Mouse (Mus musculus): ENCODE results near the gene Kif7. TPM values are rescaled to one million over a fixed set of nuclear protein-coding genes. Genes with fewer than 3 reads are reported as not detected.

The Kif7 gene
- total RNA-seq, 2 experiments from 2014 or later = 1.5 TPM

DNA sequence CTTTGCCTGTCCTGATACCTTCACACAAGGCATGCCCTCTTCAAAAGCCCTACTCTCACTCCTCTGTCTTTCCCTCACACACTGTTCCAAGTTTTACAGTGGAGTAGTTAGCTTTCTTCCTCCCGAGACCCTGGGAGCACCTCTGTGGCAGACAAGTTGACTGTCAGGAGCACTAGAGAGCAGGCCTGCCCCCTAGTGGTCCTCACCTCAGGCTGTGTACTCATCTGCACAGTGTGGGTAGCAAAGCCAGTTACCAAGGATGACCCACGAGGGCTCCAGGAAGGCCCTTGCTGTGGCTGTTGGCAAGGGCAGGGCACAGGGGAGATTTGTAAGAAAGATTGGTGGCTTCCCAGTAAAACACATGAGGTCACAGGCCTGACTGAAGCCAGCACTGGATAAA, 11.6 kb upstream of the Kif7 start:
- peak in 1 of 2 experiments; percentile 67 for DNase-seq (ENCODE audit: low spot score in 2 of 2)

DNA sequence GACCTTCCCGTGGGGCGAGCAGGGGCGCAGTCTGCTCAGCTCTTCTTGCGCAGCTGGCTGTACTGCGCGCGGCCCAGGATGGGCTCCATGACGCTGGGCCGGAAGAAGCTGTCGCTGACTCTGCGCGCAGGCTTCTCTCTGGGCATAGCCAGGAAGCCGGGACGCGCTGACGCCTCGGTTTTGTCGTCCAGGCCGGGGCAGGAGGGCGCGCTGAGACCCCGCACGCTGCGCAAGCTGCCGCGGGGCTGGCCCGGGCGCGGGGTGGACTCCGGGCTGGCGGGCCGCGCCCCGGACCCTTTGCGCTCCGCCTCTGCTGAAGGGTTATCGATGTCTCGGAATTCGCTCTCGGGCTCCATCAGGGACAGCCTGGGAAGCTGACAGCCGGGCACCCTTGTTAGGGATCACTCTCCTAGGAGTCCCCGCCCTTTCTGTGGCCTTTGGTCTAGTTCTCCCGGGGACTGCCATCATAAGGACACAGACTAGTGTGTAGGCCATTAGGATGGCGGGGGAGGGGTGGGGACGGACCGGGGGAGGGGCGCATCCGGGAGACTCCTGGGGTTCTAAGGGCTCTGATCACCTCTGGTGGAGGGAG, 6.0 kb upstream of the Kif7 start:
- DNase-seq (ENCODE audit: low spot score in 2 of 2) = peak in 1 of 2 experiments; percentile 33

DNA sequence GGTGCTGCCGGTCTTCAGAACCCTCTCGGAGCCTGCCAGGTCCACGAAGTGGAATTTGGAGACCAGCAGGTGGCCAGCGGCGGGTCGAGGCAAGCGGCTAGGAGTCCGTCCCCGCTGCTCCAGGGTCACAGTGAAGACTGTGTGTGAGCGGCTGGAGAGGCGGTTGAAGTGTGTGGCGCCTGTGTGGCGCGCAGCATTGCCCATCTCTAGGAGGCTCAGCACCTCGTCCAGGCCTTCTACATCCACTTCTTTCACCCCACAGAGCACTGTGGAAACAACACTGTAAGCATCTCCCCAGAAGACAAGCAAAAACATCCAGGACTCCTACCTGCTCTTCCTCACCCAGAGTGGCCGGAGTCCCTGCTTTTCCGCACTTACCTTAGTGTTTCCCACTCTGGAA, 4.7 kb downstream of the Kif7 start:
- no peak for DNase-seq (ENCODE audit: low spot score in 2 of 2)

DNA sequence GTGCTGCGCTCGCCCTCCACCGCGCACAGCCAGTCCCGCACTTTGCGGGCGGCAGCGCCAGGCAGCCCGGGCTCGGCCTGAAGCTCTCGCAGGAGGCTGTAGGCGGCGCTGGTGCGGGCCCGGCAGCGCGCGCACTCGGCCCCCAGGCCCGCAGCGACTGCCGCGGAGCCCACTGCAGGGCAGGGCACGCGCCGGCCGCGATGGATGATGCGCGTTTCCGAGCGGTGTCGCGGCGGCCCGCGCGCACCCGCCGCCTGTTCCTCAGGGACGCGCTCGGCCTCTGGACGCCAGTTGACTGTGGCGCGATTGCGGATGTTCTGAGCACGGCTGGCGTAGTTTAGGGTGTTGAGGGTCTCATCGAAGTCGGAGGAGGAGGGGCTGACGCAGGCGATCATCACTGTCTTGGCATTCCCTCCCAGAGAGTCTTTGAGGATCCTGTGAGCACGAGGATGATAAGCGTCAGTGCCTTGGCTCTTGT, 5.4 kb downstream of the Kif7 start:
- DNase-seq (ENCODE audit: low spot score in 2 of 2) = peak; percentile 37 to 63

DNA sequence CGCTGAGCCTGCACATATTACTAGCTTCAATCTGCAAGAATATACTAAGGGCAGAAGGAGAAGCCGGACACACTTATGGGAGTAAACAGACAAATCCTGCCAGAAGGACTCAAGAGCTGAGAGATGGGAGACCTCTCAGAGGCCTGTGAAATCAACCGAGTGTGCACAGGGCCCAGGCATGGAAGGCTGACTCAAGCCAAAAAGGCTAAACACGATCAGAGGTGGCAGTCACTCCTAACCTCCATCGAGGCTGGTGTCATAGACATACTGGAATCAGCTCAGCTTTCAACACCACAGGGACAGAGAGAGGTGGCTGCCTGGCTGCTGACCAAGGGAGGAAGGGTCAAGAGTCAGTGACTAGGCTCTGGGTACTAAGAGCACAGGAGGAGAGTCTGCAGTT, 10.3 kb downstream of the Kif7 start:
- no peak for DNase-seq (ENCODE audit: low spot score in 2 of 2)

DNA sequence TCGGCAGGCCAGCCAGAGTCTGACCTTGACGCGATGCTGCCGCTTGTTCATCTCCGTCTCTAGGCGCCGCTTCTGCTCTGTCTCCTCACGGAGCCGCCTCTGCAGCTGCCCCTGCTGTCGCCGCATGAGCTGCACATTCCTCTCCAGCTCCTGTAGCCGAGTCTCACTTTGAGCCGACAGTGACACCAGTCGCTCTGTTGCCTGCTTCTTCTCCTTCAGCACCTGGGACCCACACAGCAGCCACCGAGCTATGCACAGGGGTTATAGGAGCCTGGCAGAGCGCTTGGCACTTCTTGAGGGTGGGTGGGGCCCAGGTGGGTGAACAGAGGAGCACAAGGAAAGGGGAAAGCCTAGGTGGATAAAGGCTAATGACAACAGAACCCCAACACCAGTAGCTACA, 12.8 kb downstream of the Kif7 start:
- peak in 1 of 2 experiments; percentile 36 for DNase-seq (ENCODE audit: low spot score in 2 of 2)

DNA sequence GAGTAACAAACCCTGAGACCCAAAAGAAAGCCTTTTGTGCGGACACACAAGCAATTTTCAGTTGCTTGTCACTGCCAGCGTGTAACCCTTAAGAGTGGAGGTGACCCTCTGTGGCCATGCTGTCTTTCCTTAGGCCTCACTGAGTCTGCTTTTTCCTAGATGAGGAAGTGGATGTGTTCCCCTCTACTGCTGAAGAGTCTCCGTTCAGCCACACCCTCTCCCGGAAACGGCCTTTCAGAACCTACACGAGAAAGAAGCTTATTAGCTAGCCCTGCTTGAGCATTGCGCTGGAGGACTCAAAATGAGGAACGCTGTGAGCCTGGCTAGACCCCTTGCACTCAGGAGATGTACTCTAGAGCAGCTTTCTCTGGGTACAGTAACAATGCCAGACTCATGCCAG, 19.0 kb downstream of the Kif7 start:
- no peak for DNase-seq (ENCODE audit: low spot score in 2 of 2)

DNA sequence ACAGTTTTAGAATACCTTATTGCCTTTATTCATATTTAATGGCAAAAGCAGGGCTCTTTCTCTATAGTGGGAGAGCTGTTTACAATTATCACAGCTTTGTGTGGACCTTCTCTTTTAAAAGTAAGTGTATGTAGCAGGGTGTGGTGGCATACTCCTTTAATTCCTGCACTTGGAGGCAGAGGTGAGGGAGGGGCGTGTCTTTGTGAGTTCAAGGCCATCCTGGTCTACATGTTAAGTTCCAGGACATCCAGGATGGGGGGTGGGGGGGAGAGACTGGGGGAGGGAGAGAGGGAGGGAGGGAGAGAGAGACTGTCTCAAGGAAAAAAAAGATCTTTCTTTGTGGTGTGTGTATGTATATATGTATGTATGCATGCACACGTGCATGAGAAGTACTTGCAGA, 35.3 kb downstream of the Kif7 start:
- DNase-seq (ENCODE audit: low spot score in 2 of 2) = no peak

DNA sequence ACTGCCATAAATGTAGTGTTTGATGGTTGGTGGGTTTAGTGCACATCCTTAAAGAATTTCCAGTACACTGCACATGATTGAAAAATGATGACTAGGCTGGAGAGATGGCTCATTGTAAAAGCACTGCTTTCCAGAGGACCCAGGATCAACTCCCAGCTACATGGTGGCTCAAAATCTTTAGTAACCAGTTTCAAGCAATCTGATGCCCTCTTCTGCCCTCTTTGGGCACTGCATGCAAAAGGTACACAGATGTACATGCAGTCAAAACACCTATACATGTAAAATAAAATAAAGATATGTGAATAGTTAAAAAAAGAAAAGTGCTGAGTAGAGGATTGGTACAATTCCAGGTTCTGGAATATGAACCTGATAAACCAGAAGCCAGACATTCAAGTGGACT, 36.3 kb downstream of the Kif7 start:
- no peak for DNase-seq (ENCODE audit: low spot score in 2 of 2)

DNA sequence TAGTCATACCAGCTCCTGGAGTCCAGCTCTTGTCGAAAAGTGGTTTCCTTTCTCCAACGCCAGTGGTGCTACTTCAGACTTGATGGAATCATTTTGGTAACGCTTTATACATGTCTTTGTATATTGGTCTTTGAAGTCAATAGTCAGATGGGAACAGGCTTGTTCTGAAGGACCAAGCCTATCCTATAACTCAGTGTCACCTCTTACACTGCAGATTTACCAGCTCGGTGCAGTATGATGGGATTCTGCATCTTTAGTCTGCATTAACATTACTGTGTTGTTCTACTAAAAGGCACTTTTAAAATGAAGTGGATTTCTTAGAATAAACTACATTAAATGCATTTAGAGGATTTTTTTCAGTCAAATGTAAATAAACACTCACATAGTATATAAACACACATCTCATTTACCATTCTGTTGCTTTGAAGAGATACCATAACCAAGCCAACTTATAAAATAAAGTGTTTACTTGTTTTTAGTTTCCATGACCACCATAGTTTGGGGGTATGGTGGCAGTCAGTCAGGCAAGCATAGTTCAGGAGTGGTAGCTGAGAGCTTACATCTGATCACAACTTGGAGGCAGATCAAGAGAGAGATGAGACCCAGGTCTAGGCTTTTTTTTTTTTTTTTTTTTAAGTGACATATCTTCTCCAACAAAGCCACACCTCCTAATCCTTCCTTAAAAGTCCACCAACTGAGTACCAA, 44.5 kb downstream of the Kif7 start:
- no peak for DNase-seq (ENCODE audit: low spot score in 2 of 2)

DNA sequence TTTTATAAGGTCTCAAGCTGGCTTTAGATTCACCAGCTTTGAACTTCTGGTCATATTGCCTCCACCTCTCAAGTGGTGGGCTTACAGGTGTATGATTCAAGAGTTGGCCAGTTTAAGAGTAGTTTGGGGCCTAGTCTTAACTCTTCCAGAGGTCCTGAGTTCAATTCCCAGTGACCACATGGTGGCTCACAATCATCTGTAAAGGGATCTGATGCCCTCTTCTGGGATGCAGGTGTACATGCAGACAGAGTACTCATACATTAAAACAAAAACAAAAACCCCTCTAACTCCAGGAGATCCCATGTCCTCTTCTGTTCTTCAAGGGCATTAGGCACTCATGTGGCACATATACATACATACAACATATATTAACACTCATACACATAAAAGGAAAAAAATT, 48.8 kb downstream of the Kif7 start:
- DNase-seq (ENCODE audit: low spot score in 2 of 2) = no peak

DNA sequence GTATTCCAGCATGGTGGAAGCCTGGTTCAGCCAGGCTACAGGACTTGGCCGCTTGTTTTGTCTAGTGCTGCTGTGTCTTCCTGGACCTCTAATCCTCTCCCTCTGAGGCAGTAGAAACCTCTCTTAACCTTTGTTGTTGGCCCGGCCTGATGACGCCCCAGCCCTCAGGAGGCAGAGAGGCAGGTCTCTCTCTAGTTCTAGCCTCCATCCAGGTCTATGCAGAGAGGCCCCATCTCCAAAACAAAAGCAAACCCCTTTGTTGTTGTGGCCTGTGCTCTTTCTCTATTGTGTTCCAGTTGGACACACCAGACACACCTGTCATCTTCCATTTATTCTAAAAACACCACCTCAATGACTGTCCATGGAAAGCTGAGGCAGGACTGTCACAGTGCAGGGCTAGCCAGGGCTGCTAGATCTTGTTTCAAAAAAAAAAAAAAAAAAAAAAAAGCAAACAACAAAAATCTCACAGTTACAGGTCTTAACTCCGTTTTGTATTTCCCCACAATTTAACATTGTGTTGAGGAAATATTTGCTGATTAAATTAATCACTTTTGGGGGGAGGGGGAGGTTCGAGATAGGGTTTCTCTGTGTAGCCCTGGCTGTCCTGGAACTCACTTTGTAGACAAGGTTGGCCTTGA, 54.1 kb downstream of the Kif7 start:
- DNase-seq (ENCODE audit: low spot score in 2 of 2) = no peak

DNA sequence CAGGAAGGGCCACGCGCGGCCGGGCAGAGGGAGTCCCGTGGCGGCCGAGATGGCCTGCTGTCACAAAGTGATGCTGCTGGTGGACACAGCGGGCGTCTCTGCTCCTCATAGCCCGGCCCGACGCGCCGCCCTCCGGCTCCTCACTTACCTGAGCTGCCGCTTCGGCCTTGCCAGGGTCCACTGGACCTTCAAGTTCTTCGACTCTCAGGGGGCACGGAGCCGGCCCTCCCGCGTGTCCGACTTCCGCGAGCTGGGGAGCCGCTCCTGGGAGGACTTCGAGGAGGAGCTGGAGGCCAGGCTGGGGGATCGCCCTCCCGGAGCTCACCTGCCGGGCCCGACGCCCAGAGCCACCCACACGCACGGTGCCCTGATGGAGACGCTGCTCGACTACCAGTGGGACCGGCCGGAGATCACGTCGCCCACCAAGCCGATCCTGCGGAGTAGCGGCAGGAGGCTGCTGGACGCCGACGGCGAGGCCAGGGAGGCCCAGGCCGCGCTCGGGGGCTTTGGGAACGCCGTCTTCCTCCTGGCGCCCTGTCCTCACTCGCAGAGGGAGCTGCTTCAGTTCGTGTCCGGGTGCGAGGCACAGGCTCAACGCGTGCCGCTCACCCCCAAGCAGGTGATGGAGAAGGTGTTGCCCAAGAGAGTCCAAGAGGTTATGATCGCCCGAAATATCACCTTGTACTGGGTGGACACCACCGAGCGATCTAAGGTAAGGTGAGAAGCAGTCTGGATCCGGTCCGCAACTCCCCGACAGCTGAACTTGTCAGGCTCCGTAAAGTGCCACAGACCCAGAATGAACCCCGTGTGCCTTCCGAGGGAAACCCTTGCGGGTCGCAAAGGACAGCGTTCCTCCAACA, 55.0 kb downstream of the Kif7 start:
- DNase-seq (ENCODE audit: low spot score in 2 of 2) = no peak

DNA sequence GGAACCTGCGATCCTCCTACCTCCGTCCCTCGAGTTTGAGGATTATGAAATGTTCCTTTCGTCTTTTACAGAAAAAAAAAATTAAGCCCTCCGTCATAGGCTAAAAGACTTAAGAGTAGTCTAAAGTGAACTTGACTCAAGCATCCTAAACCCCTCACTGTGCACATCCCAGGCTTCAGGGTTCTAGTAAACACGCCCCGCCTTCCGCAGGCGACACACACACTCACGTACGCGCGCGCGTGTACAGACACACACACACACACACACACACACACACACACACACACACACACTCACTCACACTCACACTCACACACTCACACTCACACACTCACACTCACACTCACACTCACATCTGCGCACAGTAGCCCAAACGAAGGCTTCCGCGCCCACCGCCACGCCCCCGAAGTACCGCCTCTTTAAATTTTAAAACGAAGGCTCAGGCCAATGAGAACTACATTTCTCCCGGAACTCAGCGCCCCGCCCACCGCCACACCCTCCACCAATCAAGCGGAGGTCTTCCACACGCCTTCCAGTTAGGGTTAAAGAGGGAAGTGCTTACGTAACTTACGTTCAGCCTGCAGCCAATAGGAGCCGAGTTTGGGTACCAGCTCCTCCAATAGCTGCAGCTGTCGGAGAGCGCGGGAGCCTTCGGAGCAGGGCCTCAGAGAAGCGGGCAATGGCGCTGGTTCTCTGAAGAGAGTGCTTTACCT, 55.8 kb downstream of the Kif7 start, which contains the start of gene Ticrr:
TSS of gene Ticrr (plus strand) at position 619 of the 713 bp plus-strand sequence.
- peak; percentile 87 to 95 for DNase-seq (ENCODE audit: low spot score in 2 of 2)

DNA sequence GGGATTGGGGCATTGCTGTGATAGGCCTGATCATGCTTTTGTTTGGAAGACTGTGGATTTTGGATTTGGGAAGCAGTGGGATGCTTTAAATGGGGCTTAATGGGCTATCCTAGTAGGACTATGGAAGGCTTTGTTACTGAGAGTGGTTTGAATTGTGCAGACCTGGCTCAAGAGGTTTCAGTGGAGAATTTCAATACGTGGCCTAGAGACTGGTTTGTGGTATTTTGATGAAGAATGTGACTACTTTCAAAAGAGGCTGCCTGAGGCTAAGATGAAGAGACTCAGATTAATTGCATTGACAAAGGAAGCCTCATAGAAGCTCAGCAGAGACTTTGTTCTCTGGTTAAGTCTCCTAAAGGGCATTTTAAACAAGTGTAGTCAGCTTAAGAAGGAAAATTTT, 60.9 kb downstream of the Kif7 start:
- DNase-seq (ENCODE audit: low spot score in 2 of 2) = no peak

DNA sequence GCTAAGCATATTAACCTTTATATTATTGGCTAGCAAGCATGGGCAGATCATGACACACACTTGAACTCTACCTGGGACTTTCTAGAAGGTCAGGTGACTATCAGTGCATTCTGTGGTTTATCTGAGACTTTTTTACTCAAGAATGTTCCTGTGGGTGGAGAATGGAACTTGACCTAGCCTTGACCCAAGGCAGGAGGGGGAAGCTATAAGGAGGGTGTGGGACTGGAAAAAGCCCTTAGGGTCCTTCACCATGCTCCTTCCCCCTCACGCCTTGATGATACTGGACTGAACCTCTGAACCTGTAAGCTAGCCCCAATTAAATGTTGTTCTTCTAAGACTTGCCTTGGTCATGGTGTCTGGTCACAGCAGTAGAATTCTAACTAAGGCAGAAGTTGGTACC, 61.3 kb downstream of the Kif7 start:
- no peak for DNase-seq (ENCODE audit: low spot score in 2 of 2)

DNA sequence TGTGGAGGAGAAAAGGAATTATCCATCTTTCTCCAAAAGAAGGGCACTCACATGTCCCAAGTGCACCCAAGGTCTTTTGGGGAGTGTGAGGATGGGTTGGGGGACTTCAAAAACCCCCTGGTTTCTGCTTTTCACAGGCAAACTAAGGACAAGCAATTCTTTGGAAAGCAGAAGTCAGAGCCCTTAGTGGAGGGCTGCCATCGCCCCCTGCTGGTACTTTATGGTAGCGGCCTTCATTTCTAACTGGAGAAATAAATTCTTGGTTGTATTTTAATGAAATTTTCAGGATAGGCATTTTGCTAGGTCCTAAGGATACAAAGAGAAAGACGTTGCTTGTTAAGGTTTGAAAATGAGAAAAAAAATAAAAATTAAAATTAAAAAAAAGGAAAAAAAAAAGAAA, 66.5 kb downstream of the Kif7 start:
- peak; percentile 19 to 72 for DNase-seq (ENCODE audit: low spot score in 2 of 2)
